Mouse (Mus musculus): ENCODE results near the gene Abcc12. TPM values are rescaled to one million over a fixed set of nuclear protein-coding genes. Genes with fewer than 3 reads are reported as not detected.

The Abcc12 gene
- total and polyA plus RNA-seq, 3 experiments: not detected

GRCm38 (mm10) chr8:86585532-86585931, 5.0 kb upstream of the Abcc12 start:
- DNase-seq (ENCODE audit: low read depth, low spot score): peak; percentile 90
- H3K36me3 ChIP-seq (ENCODE audit: control insufficient read depth in 1 of 2, insufficient read depth in 2 of 2, low read length in 2 of 2): no peaks in the 10 kb centered on the region
- H3K9ac ChIP-seq (ENCODE audit: control insufficient read depth, low read depth, low read length, poor library complexity, severe bottlenecking): peak overlapping the region; percentile 17
- no peaks in the 10 kb centered on the region for H3K4me1 ChIP-seq (ENCODE audit: control insufficient read depth in 1 of 2, insufficient read depth in 2 of 2, low read length in 2 of 2)
- H3K27me3 ChIP-seq (ENCODE audit: control insufficient read depth in 1 of 2, insufficient read depth in 2 of 2, low read length in 2 of 2): no peaks in the 10 kb centered on the region
- H3K4me3 ChIP-seq (ENCODE audit: control insufficient read depth in 1 of 2, insufficient read depth in 1 of 2, low read depth in 2 of 2, low read length in 2 of 2): peak overlapping the region; percentile 50 to 56
- H3K9me3 ChIP-seq (replicated peaks; ENCODE audit: insufficient read depth, low read length): no peaks in the 10 kb centered on the region
- TF ChIP-seq RAD21 (IDR thresholded peaks at IDR 0.05; ENCODE audit: low read depth, low read length): peak; percentile 88
- peak; percentile 31; the same call in 1 of the 2 replicates for TF ChIP-seq SIN3A (IDR thresholded peaks at IDR 0.05; ENCODE audit: low read length)
- TF ChIP-seq JUND (IDR thresholded peaks at IDR 0.05; ENCODE audit: low read depth, low read length): 0 out of 2 replicates have a peak, but pooled peaks have one; percentile 15
- TF ChIP-seq MAFK (IDR thresholded peaks at IDR 0.05; ENCODE audit: borderline replicate concordance, low read depth, low read length): no peak
- no peak for TF ChIP-seq ZNF384 (IDR thresholded peaks at IDR 0.05; ENCODE audit: low read depth, low read length)
- TF ChIP-seq GATA1 (IDR thresholded peaks at IDR 0.05; ENCODE audit: low read depth, low read length): peak; percentile 34; the same call in 1 of the 2 replicates
- peak; percentile 89 to 97 (median 95) for TF ChIP-seq CTCF (IDR thresholded peaks at IDR 0.05 in 2 of 3, conservative IDR thresholded peaks at IDR 0.05 in 1 of 3; ENCODE audit: control insufficient read depth in 1 of 3, insufficient read depth in 1 of 3, low read depth in 2 of 3, low read length in 3 of 3, poor library complexity in 1 of 3, severe bottlenecking in 1 of 3)
- no peak for TF ChIP-seq ZMIZ1 (IDR thresholded peaks at IDR 0.05; ENCODE audit: low read depth, low read length)
- TF ChIP-seq ETS1 (IDR thresholded peaks at IDR 0.05; ENCODE audit: low read depth, low read length): no peak
- TF ChIP-seq TAL1 (IDR thresholded peaks at IDR 0.05; ENCODE audit: low read length): no peak
- TF ChIP-seq KAT2A (conservative IDR thresholded peaks at IDR 0.05; ENCODE audit: low read depth, low read length): no peak
- TF ChIP-seq MYC (IDR thresholded peaks at IDR 0.05; ENCODE audit: low read depth, low read length): no peak
- TF ChIP-seq UBTF (IDR thresholded peaks at IDR 0.05; ENCODE audit: borderline replicate concordance, insufficient read depth, low read depth, low read length): no peak
- TF ChIP-seq MAX (IDR thresholded peaks at IDR 0.05; ENCODE audit: low read length): peak; percentile 10; the same call in 1 of the 2 replicates
- no peak for TF ChIP-seq CHD2 (IDR thresholded peaks at IDR 0.05; ENCODE audit: low read length)
- TF ChIP-seq HCFC1 (IDR thresholded peaks at IDR 0.05; ENCODE audit: low read depth, low read length): no peak
- TF ChIP-seq SMC3 (IDR thresholded peaks at IDR 0.05; ENCODE audit: low read depth, low read length): peak; percentile 92
- no peak for TF ChIP-seq POLR2A (IDR thresholded peaks at IDR 0.05; ENCODE audit: control insufficient read depth in 1 of 2, insufficient read depth in 1 of 2, low read depth in 1 of 2, low read length in 2 of 2, poor library complexity in 1 of 2)
- TF ChIP-seq GABPA (IDR thresholded peaks at IDR 0.05; ENCODE audit: low read depth, low read length): no peak
- no peak for TF ChIP-seq MEF2A (IDR thresholded peaks at IDR 0.05; ENCODE audit: extremely low read depth, insufficient replicate concordance, low read depth, low read length, poor library complexity, severe bottlenecking)
- no peak for TF ChIP-seq MXI1 (IDR thresholded peaks at IDR 0.05; ENCODE audit: low read depth, low read length)
- peak; percentile 82 for TF ChIP-seq ZC3H11A (IDR thresholded peaks at IDR 0.05; ENCODE audit: low read depth, low read length)
- no peak for TF ChIP-seq USF1 (IDR thresholded peaks at IDR 0.05; ENCODE audit: low read depth, low read length)
- no peak for TF ChIP-seq POLR2AphosphoS5 (IDR thresholded peaks at IDR 0.05; ENCODE audit: borderline replicate concordance, low read depth, low read length)
- no peak for TF ChIP-seq TBP (IDR thresholded peaks at IDR 0.05; ENCODE audit: low read depth, low read length)
- TF ChIP-seq CHD1 (IDR thresholded peaks at IDR 0.05; ENCODE audit: low read depth, low read length): no peak
- no peak for TF ChIP-seq NELFE (IDR thresholded peaks at IDR 0.05; ENCODE audit: low read depth, low read length)
- TF ChIP-seq MAZ (IDR thresholded peaks at IDR 0.05; ENCODE audit: low read depth, low read length): peak; percentile 44; the same call in 1 of the 2 replicates
- TF ChIP-seq TCF12 (IDR thresholded peaks at IDR 0.05; ENCODE audit: low read depth, low read length): no peak
- TF ChIP-seq MYB (IDR thresholded peaks at IDR 0.05; ENCODE audit: low read depth, low read length): no peak
- no peak for TF ChIP-seq USF2 (IDR thresholded peaks at IDR 0.05; ENCODE audit: borderline replicate concordance in 1 of 2, insufficient read depth in 1 of 2, low read depth in 1 of 2, low read length in 2 of 2)
- TF ChIP-seq RCOR1 (IDR thresholded peaks at IDR 0.05; ENCODE audit: low read depth, low read length): no peak
- TF ChIP-seq ELF1 (IDR thresholded peaks at IDR 0.05; ENCODE audit: low read depth, low read length): no peak
- TF ChIP-seq E2F4 (IDR thresholded peaks at IDR 0.05; ENCODE audit: borderline replicate concordance, low read depth, low read length): no peak
- TF ChIP-seq POLR2AphosphoS2 (IDR thresholded peaks at IDR 0.05; ENCODE audit: low read length): no peak
- TF ChIP-seq ZKSCAN1 (IDR thresholded peaks at IDR 0.05; ENCODE audit: low read depth, low read length): no peak
- TF ChIP-seq BHLHE40 (IDR thresholded peaks at IDR 0.05; ENCODE audit: borderline replicate concordance, low read depth, low read length): no peak
- no peak overlapping the region for H3K27ac ChIP-seq (ENCODE audit: control insufficient read depth, low read depth, low read length)
- H3K79me2 ChIP-seq (ENCODE audit: control insufficient read depth, insufficient read depth, low read length, poor library complexity): no peaks in the 10 kb centered on the region

All from MEL (cell line).